Mouse (Mus musculus) 416B (cell line): ENCODE measurements at regions not wholly inside any gene's neighbourhood (a gene's known extent, or its start where the extent isn't known, plus 50 kb on each side); places are given as distances from the start of the nearest gene placed in this dataset.

ENCODE experiments used
- DNase-seq: peaks from one replicate; pipeline ENCODE4 v3.0.0; 2011; ENCODE audit warnings: low read depth

DNA sequence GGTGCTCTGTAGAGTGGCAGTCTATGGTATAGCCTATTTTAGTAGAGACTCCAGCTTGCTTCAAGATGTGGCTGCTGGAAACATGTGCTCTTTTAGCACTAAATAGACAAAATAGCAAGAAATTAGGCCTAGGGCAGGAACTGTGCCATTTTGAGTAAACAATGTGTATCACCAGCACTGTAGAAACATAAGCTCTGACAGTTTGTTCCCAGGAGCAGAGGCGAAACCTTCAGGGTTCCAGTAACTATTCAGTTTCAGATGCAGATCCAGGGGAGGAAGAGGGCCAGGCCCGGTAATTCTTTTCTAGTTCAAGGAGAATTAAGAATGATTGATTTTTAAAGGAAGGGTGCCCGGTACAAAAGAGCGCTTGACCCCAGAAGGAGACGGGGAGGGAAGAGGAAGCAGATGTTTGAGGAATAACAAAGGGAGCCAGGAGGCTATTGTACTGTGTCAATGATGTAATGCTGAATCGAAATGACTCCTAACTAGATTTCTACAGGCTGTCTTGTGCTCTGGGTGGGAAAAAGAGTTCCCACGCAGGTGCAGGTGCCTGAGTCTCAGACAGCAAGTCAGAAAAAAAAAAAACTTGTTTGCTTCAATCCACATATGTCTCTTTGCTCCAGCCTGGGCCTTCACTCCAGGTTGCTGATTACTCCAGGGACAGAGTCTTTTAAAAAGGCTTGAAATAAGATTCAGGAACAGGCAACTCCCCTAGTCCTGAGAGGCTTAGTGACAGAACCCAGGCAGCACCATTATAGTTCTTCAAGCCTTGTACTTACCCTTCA lies 57.4 kb upstream of the Tex13c2 start:
- no peak for DNase-seq
